ENCODE assay signal across 8 mouse cellular contexts in the genomic region with DNA sequence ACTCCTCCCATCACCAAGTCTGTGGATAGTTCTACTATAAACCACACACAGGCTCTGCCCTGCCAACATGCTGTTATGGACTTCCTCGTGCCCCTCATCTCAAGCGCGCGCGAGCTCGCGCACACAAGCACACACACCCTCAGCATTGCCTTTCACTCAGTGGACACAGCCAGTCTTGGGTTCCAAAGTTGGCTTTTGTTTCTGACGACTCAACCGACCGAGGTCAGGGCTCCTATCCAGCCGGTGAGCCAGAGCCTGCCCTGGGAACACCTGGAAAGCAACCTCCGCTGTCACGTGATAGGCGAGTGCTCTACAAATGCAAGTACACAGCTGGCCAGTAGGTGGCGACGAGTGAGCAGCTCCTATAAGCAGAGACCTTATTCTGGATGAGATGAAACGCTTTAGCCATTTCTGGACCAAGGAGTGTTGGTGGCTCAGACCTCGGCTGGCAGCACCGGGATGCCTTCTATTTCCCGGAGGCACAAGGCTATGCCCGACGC. TPM values are rescaled to one million over a fixed set of nuclear protein-coding genes. Genes with fewer than 3 reads are reported as not detected.
DNase-seq lines count a peak whose midpoint lies in the region; ATAC-seq and TF ChIP-seq lines count a peak whose summit lies in the region.

No protein-coding gene starts in this region.

- TF ChIP-seq CTCF in cortical plate, adult 2 months (IDR thresholded peaks at IDR 0.05; ENCODE audit: extremely low read depth, insufficient read depth, low read length) = peak; percentile 94

- H3K9me3 ChIP-seq in megakaryocyte, embryonic 14.5 days = no peaks in the 10 kb centered on the region

- H3K36me3 ChIP-seq in megakaryocyte, embryonic 14.5 days (replicated peaks; ENCODE audit: low read length) = peaks cover 44% of the 10 kb centered on the region

- DNase-seq in gastrocnemius, postnatal 10 days = peak; percentile 78
- peak; percentile 86 for DNase-seq in induced T-regulatory cell, adult 2 months (ENCODE audit: low read depth)
- peak; percentile 59 to 70 for DNase-seq in left cerebral cortex, adult 8-10 months (ENCODE audit: low spot score in 2 of 2)
- DNase-seq in right cerebral cortex, postnatal 10 days (ENCODE audit: low spot score in 2 of 2) = peak; percentile 90 to 91
- DNase-seq in urinary bladder, postnatal 14 days (ENCODE audit: low spot score) = peak; percentile 85

- H3K27ac ChIP-seq in cortical plate, adult 2 months (ENCODE audit: insufficient read depth, low read length) = no peak overlapping the region

- H3K27me3 ChIP-seq in megakaryocyte, embryonic 14.5 days (replicated peaks) = peaks cover 3% of the 10 kb centered on the region

- no peak for TF ChIP-seq POLR2A in cortical plate, adult 2 months (IDR thresholded peaks at IDR 0.05; ENCODE audit: extremely low read depth, insufficient read depth, low read length)

- no peaks in the 10 kb centered on the region for H3K4me1 ChIP-seq in cortical plate, adult 2 months (ENCODE audit: control insufficient read depth, insufficient read depth, low read length)
- peaks cover 42% of the 10 kb centered on the region for H3K4me1 ChIP-seq in megakaryocyte, embryonic 14.5 days

- H3K4me3 ChIP-seq in cortical plate, adult 2 months (ENCODE audit: insufficient read depth, low read length) = peak overlapping the region; percentile 17
- peak overlapping the region; percentile 92 for H3K4me3 ChIP-seq in megakaryocyte, embryonic 14.5 days (replicated peaks)

- peak; percentile 76 for ATAC-seq in activated CD4-positive, CD25-positive, alpha-beta regulatory T cell, adult 4 months

RNA-seq across cellular contexts. Expression of gene Trmo, which starts 14.3 kb away (rescaled TPM):
- polyA plus RNA-seq in activated CD4-positive, CD25-positive, alpha-beta regulatory T cell, adult 4 months (2017; shearing (Covaris generic)) = 10 to 100 TPM; 10.9 to 16.3 TPM
- polyA plus RNA-seq in cortical plate, adult 2 months (2012; rRNA removed) = 5.5 and 5.9 TPM in 2 replicates
- 1 to 10 TPM; 3.5 to 4.0 TPM for total RNA-seq in gastrocnemius, postnatal 10 days (2021)
- total RNA-seq in left cerebral cortex, adult 8-10 months (2022) = 1 to 10 TPM; 3.8 to 4.6 (median 4.1) TPM
- polyA plus RNA-seq in megakaryocyte, embryonic 14.5 days (2012; ENCODE audit: insufficient read depth, low replicate concordance) = 1.5 and 3.7 TPM in 2 replicates

RNA-seq across cellular contexts. Expression of gene Foxe1, which starts 31.5 kb away (rescaled TPM):
- not detected for polyA plus RNA-seq in activated CD4-positive, CD25-positive, alpha-beta regulatory T cell, adult 4 months (2017; shearing (Covaris generic))
- polyA plus RNA-seq in cortical plate, adult 2 months (2012; rRNA removed) = not detected in 2 replicates
- total RNA-seq in gastrocnemius, postnatal 10 days (2021) = not detected
- not detected for total RNA-seq in left cerebral cortex, adult 8-10 months (2022)
- polyA plus RNA-seq in megakaryocyte, embryonic 14.5 days (2012; ENCODE audit: insufficient read depth, low replicate concordance) = not detected in 2 replicates

RNA-seq across cellular contexts. Expression of gene Hemgn, which starts 38.4 kb away (rescaled TPM):
- polyA plus RNA-seq in activated CD4-positive, CD25-positive, alpha-beta regulatory T cell, adult 4 months (2017; shearing (Covaris generic)) = 1 to 10 TPM in 1 of 2 experiments, under 1 TPM in 1; 0.93 to 2.7 TPM
- polyA plus RNA-seq in cortical plate, adult 2 months (2012; rRNA removed) = not detected in 2 replicates
- total RNA-seq in gastrocnemius, postnatal 10 days (2021) = 1 to 10 TPM in 1 of 2 experiments, not detected in 1; 1.7 TPM
- not detected for total RNA-seq in left cerebral cortex, adult 8-10 months (2022)
- 5.5 and 13.1 TPM in 2 replicates for polyA plus RNA-seq in megakaryocyte, embryonic 14.5 days (2012; ENCODE audit: insufficient read depth, low replicate concordance)
